Mouse (Mus musculus) right cerebral cortex, postnatal 10 days (tissue): Measurements from ENCODE around the gene Socs1.
"Not testable (repeated sequence)": the region's sequence is repeated elsewhere in the genome, so short reads cannot be mapped to it uniquely, and the experiment has no call there.

Experiments
- DNase-seq, 2 experiments: peaks; one replicate each; pipeline ENCODE4 v3.0.0; 2021; ENCODE audit warnings: low spot score in 2 of 2

Gene Socs1

GRCm38 (mm10) chr16:10785371-10786231, at the start of gene Socs1:
Gene Socs1, minus strand, starts transcription at chr16:10785536.
- DNase-seq: peak; percentile 89 to 90

- no peak for DNase-seq
These were observed 49.2 kb upstream of the Socs1 start for GRCm38 (mm10) chr16:10834542-10834910.

- no peak for DNase-seq
These were observed 43.1 kb upstream of the Socs1 start for GRCm38 (mm10) chr16:10828461-10828805.

GRCm38 (mm10) chr16:10827766-10828460, 42.6 kb upstream of the Socs1 start:
- DNase-seq: no peak

- DNase-seq: no peak
These were observed 41.9 kb upstream of the Socs1 start for GRCm38 (mm10) chr16:10827269-10827668.

GRCm38 (mm10) chr16:10825840-10826239, 40.5 kb upstream of the Socs1 start:
- DNase-seq: no peak

- no peak for DNase-seq
These were observed 39.2 kb upstream of the Socs1 start for GRCm38 (mm10) chr16:10824536-10824935.

- DNase-seq: no peak
These were observed 36.1 kb upstream of the Socs1 start for GRCm38 (mm10) chr16:10821387-10821786.

- DNase-seq: no peak
These were observed 34.6 kb upstream of the Socs1 start for GRCm38 (mm10) chr16:10819966-10820365.

- DNase-seq: no peak
These were observed 33.3 kb upstream of the Socs1 start for GRCm38 (mm10) chr16:10818579-10819135.

- DNase-seq: no peak
These were observed 29.5 kb upstream of the Socs1 start for GRCm38 (mm10) chr16:10814864-10815263.

GRCm38 (mm10) chr16:10813726-10814125, 28.4 kb upstream of the Socs1 start:
- DNase-seq: no peak

GRCm38 (mm10) chr16:10812865-10813371, 27.6 kb upstream of the Socs1 start, which contains the start of gene Gm11172:
Gene Gm11172, plus strand, starts transcription at chr16:10812915.
- DNase-seq: no peak

GRCm38 (mm10) chr16:10810376-10810775, 25.0 kb upstream of the Socs1 start:
- DNase-seq: no peak

GRCm38 (mm10) chr16:10805789-10806527, 20.6 kb upstream of the Socs1 start, which contains the start of gene Prm1:
Gene Prm1, minus strand, starts transcription at chr16:10805839.
- DNase-seq: no peak

GRCm38 (mm10) chr16:10802420-10802819, 17.1 kb upstream of the Socs1 start:
- DNase-seq: not testable (repeated sequence)

GRCm38 (mm10) chr16:10796034-10796433, 10.7 kb upstream of the Socs1 start, which contains the start of gene Prm2:
Gene Prm2, minus strand, starts transcription at chr16:10796134.
- DNase-seq: no peak

GRCm38 (mm10) chr16:10790702-10791101, 5.4 kb upstream of the Socs1 start, which contains the start of gene Prm3:
Gene Prm3, minus strand, starts transcription at chr16:10790914.
- DNase-seq: no peak

- no peak for DNase-seq
These were observed 3.5 kb upstream of the Socs1 start for GRCm38 (mm10) chr16:10788866-10789265.

GRCm38 (mm10) chr16:10788271-10788670, 2.9 kb upstream of the Socs1 start, which contains the start of gene Tnp2:
Gene Tnp2, minus strand, starts transcription at chr16:10788660.
- no peak for DNase-seq

GRCm38 (mm10) chr16:10787548-10788058, 2.3 kb upstream of the Socs1 start:
- no peak for DNase-seq
